Mouse (Mus musculus) stomach, postnatal 0 days (tissue): ENCODE measurements around the gene Tia1.
A peak's percentile ranks its signal among the peaks of the same experiment; 100 is the strongest.

Experiments used
- CTCF ChIP-seq: IDR thresholded peaks from 2 replicates; pipeline ENCODE4 v1.5.1; 2016; ENCODE audit warnings: antibody characterized with exemption, low read depth, mild to moderate bottlenecking, moderate library complexity
- EP300 ChIP-seq: optimal IDR thresholded peaks from 2 replicates; pipeline ENCODE3; 2016; ENCODE audit warnings: antibody characterized with exemption

DNA sequence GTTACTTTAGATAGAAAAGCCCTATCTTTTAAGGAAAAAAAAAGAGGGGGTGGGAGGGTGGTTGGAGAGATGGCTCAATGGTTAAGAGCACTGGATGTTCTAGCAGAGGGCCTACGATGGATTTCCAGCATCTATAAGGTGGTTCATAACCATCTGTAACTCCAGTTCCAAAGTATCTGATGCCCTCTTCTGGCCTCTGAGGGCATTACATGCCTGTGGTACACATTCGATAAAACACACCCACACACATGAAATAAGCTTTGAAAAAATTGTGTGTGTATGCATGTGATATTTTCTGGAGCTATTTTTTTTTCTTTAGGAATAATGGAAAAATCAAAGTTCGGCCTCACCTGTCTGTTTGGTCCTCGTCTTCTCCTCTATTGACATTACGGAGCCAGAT lies 12.7 kb upstream of the Tia1 start:
- TF ChIP-seq CTCF (peak; percentile 62), EP300 (no peak)
